Mouse (Mus musculus): ENCODE measurements around the gene Trim16. TPM values are rescaled to one million over a fixed set of nuclear protein-coding genes. Genes with fewer than 3 reads are reported as not detected.

The Trim16 gene
- total and polyA plus RNA-seq, 3 experiments: 4.0 to 7.4 (median 6.5) TPM

DNA sequence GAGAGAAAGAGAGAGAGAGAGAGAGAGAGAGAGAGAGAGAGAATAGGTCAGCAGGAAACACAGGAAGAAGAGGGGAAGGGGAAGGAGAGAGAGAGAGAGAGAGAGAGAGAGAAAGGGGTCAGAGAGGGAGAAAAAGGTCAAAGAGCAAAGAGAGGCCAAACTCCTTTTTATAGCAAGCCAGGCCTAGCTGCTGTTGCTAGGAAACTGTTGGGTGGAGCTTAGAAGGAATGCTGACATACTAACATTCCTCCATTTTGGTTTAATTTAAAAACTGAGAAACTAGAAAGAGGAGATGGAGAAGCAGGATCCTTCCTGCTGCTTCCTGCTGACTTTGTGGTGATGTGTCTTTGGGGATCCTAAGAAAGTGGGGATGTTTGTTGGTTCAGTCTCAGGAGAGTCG lies 55.7 kb downstream of the Trim16 start:
- no peaks in the 10 kb centered on the region for H3K27me3 ChIP-seq (ENCODE audit: control insufficient read depth, insufficient read depth, low read length)
- no peaks in the 10 kb centered on the region for H3K79me2 ChIP-seq (replicated peaks; ENCODE audit: control insufficient read depth, insufficient read depth, low read length)
- no peak overlapping the region for H3K9ac ChIP-seq (ENCODE audit: low read depth, low read length)
- no peak overlapping the region for H3K4me3 ChIP-seq
- intact Hi-C loops (cut with DNase I): loop anchor here (10.0 kb wide), 1 partner anchor 271 kb away; no protein-coding TSS in a partner anchor
- 88% methylated on average over 1 of the region's 1 CpGs for WGBS
- H3K36me3 ChIP-seq (ENCODE audit: control insufficient read depth, insufficient read depth, low read length): no peaks in the 10 kb centered on the region
- no peak for TF ChIP-seq EP300 (IDR thresholded peaks at IDR 0.05; ENCODE audit: insufficient read depth, low read depth, low read length)
- TF ChIP-seq CTCF (IDR thresholded peaks at IDR 0.05): no peak
- TF ChIP-seq POLR2A (IDR thresholded peaks at IDR 0.05; ENCODE audit: insufficient read depth, low read depth, low read length): no peak
- H3K27ac ChIP-seq: no peak overlapping the region
- no peak for DNase-seq
- no peaks in the 10 kb centered on the region; the same call in none of the 2 replicates for H3K4me1 ChIP-seq (ENCODE audit: control insufficient read depth, insufficient read depth, low read length)

GRCm38 (mm10) chr11:62876445-62876844 lies 56.4 kb downstream of the Trim16 start:
- no peaks in the 10 kb centered on the region for H3K36me3 ChIP-seq (ENCODE audit: control insufficient read depth, insufficient read depth, low read length)
- H3K27me3 ChIP-seq (ENCODE audit: control insufficient read depth, insufficient read depth, low read length): no peaks in the 10 kb centered on the region
- intact Hi-C loops (cut with DNase I): loop anchor here (10.0 kb wide), 1 partner anchor 272 kb away; no protein-coding TSS in a partner anchor
- no peaks in the 10 kb centered on the region for H3K79me2 ChIP-seq (replicated peaks; ENCODE audit: control insufficient read depth, insufficient read depth, low read length)
- no peak overlapping the region for H3K4me3 ChIP-seq
- no peak overlapping the region for H3K27ac ChIP-seq
- no peaks in the 10 kb centered on the region; the same call in none of the 2 replicates for H3K4me1 ChIP-seq (ENCODE audit: control insufficient read depth, insufficient read depth, low read length)
- no peak for TF ChIP-seq CTCF (IDR thresholded peaks at IDR 0.05)
- no peak for TF ChIP-seq POLR2A (IDR thresholded peaks at IDR 0.05; ENCODE audit: insufficient read depth, low read depth, low read length)
- no peak for TF ChIP-seq EP300 (IDR thresholded peaks at IDR 0.05; ENCODE audit: insufficient read depth, low read depth, low read length)
- WGBS: 81% methylated on average over 4 of the region's 4 CpGs
- no peak for DNase-seq
- no peak overlapping the region for H3K9ac ChIP-seq (ENCODE audit: low read depth, low read length)

- intact Hi-C loops (cut with DNase I): loop anchor here (10.0 kb wide), 1 partner anchor 273 kb away; no protein-coding TSS in a partner anchor
- peak in 1 of 2 experiments; percentile 14 for DNase-seq
- TF ChIP-seq POLR2A (IDR thresholded peaks at IDR 0.05; ENCODE audit: insufficient read depth, low read depth, low read length) (no peak), CTCF (IDR thresholded peaks at IDR 0.05) (no peak), EP300 (IDR thresholded peaks at IDR 0.05; ENCODE audit: insufficient read depth, low read depth, low read length) (no peak)
- Histone ChIP-seq H3K27me3 (ENCODE audit: control insufficient read depth, insufficient read depth, low read length) (no peaks in the 10 kb centered on the region), H3K4me3 (no peak overlapping the region), H3K79me2 (replicated peaks; ENCODE audit: control insufficient read depth, insufficient read depth, low read length) (no peaks in the 10 kb centered on the region), H3K4me1 (ENCODE audit: control insufficient read depth, insufficient read depth, low read length) (no peaks in the 10 kb centered on the region; the same call in none of the 2 replicates), H3K9ac (ENCODE audit: low read depth, low read length) (no peak overlapping the region), H3K27ac (peak overlapping the region; percentile 44), H3K36me3 (ENCODE audit: control insufficient read depth, insufficient read depth, low read length) (no peaks in the 10 kb centered on the region)
- WGBS: 62% methylated on average over 1 of the region's 1 CpGs
Observed at GRCm38 (mm10) chr11:62877391-62877790, 57.4 kb downstream of the Trim16 start.

GRCm38 (mm10) chr11:62878728-62879127 lies 58.7 kb downstream of the Trim16 start:
- Histone ChIP-seq H3K4me3 (peak overlapping the region; percentile 54), H3K36me3 (ENCODE audit: control insufficient read depth, insufficient read depth, low read length) (no peaks in the 10 kb centered on the region), H3K27me3 (ENCODE audit: control insufficient read depth, insufficient read depth, low read length) (no peaks in the 10 kb centered on the region), H3K79me2 (replicated peaks; ENCODE audit: control insufficient read depth, insufficient read depth, low read length) (no peaks in the 10 kb centered on the region), H3K4me1 (ENCODE audit: control insufficient read depth, insufficient read depth, low read length) (no peaks in the 10 kb centered on the region; the same call in none of the 2 replicates), H3K9ac (ENCODE audit: low read depth, low read length) (peak overlapping the region; percentile 39), H3K27ac (peak overlapping the region; percentile 86)
- DNase-seq: no peak
- 11% methylated on average over 9 of the region's 9 CpGs for WGBS
- intact Hi-C loops (cut with DNase I): loop anchor here (2.0 to 10.0 kb wide), 2 partner anchors 58 to 274 kb away; partner anchors contain the start of gene Trim16
- no peak for TF ChIP-seq CTCF (IDR thresholded peaks at IDR 0.05)
- no peak for TF ChIP-seq POLR2A (IDR thresholded peaks at IDR 0.05; ENCODE audit: insufficient read depth, low read depth, low read length)
- no peak for TF ChIP-seq EP300 (IDR thresholded peaks at IDR 0.05; ENCODE audit: insufficient read depth, low read depth, low read length)

DNA sequence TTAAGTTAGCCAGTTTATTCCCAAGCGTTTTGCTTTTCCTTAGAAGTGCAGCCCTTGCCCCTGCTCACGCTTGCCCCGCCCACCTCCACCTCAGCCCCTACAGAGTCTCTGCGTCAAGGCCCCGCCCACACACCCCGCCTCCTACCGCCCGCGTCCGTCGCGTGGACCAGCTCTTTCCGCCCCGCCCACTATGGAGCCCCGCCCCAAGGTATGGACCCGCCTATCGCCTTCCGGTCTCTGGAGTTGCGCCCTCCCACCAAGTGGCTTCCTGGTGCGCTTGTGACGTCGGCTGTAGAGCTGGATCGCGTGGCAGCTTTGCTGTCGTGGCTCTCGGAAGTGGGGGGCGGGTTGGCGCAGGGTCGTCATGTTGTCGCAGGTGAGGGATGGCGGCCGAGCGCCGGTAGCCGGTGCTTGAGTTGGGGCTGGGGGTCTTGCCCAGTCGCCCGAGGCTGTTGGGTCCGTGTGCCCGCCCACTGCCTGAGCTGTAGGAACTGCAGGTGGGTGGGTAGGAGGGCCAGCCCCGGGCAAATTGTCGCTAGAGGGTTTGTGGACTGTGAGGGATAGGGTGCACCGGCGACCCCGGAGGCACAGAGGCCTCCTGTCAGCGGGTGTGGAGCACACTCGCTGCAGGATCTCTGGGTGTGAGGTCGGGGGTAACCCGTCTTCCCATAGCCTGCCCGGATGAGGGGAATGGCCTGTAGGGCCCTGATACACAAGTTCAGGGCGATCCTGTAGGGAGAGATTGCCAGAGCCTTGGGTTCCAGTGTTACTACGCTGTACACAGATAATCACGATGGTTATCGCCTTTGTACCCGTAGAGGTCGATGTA lies 59.4 kb downstream of the Trim16 start, which contains the start of gene Tvp23b:
Gene Tvp23b (plus strand): TSS at position 236 of the 829 bp plus-strand sequence.
- no peaks in the 10 kb centered on the region for H3K79me2 ChIP-seq (replicated peaks; ENCODE audit: control insufficient read depth, insufficient read depth, low read length)
- WGBS: 1% methylated on average over 55 of the region's 55 CpGs
- peak within 1 kb of the TSS; percentile 94 for H3K27ac ChIP-seq
- peak; percentile 81 for TF ChIP-seq EP300 (IDR thresholded peaks at IDR 0.05; ENCODE audit: insufficient read depth, low read depth, low read length)
- TF ChIP-seq POLR2A (IDR thresholded peaks at IDR 0.05; ENCODE audit: insufficient read depth, low read depth, low read length): peak; percentile 91
- TF ChIP-seq CTCF (IDR thresholded peaks at IDR 0.05): no peak
- H3K27me3 ChIP-seq (ENCODE audit: control insufficient read depth, insufficient read depth, low read length): no peaks in the 10 kb centered on the region
- peak within 1 kb of the TSS; percentile 100 for H3K4me3 ChIP-seq
- no peaks in the 10 kb centered on the region for H3K36me3 ChIP-seq (ENCODE audit: control insufficient read depth, insufficient read depth, low read length)
- DNase-seq: peak; percentile 98
- intact Hi-C loops (cut with DNase I): loop anchor here (2.0 to 10.0 kb wide), 2 partner anchors 59 to 275 kb away; partner anchors contain the start of gene Trim16
- H3K4me1 ChIP-seq (ENCODE audit: control insufficient read depth, insufficient read depth, low read length): no peaks in the 10 kb centered on the region; the same call in none of the 2 replicates
- peak within 1 kb of the TSS; percentile 88 for H3K9ac ChIP-seq (ENCODE audit: low read depth, low read length)

All from heart, adult 2 months (tissue).